Mouse (Mus musculus) liver (tissue): ENCODE measurements around the gene D130043K22Rik.
"Not testable (repeated sequence)": the region's sequence is repeated elsewhere in the genome, so short reads cannot be mapped to it uniquely, and the experiment has no call there.

ENCODE experiments used
- DNase-seq: peaks from one replicate; pipeline ENCODE4 v3.0.0-alpha.2; 2020; ENCODE audit warnings: mixed read lengths

The D130043K22Rik gene

GRCm38 (mm10) chr13:24832131-24832810 is 12.7 kb upstream of the D130043K22Rik start:
- no peak for DNase-seq

GRCm38 (mm10) chr13:24832811-24833155 is 12.2 kb upstream of the D130043K22Rik start:
- DNase-seq = no peak

GRCm38 (mm10) chr13:24837765-24838164 is 7.2 kb upstream of the D130043K22Rik start:
- not testable (repeated sequence) for DNase-seq

- DNase-seq = no peak
Observed at GRCm38 (mm10) chr13:24839831-24840230, 5.1 kb upstream of the D130043K22Rik start.

GRCm38 (mm10) chr13:24841702-24842101 is 3.2 kb upstream of the D130043K22Rik start:
- no peak for DNase-seq

- no peak for DNase-seq
Observed at GRCm38 (mm10) chr13:24849318-24849717, 4.4 kb downstream of the D130043K22Rik start.

- no peak for DNase-seq
Observed at GRCm38 (mm10) chr13:24851989-24852388, 7.1 kb downstream of the D130043K22Rik start.

GRCm38 (mm10) chr13:24852570-24852969 is 7.6 kb downstream of the D130043K22Rik start:
- DNase-seq = no peak

- no peak for DNase-seq
Observed at GRCm38 (mm10) chr13:24859115-24859514, 14.2 kb downstream of the D130043K22Rik start.

- no peak for DNase-seq
Observed at GRCm38 (mm10) chr13:24861084-24861483, 16.1 kb downstream of the D130043K22Rik start.

- DNase-seq = no peak
Observed at GRCm38 (mm10) chr13:24862021-24862420, 17.1 kb downstream of the D130043K22Rik start.

- peak; percentile 78 for DNase-seq
Observed at GRCm38 (mm10) chr13:24862520-24862919, 17.6 kb downstream of the D130043K22Rik start.

- DNase-seq = no peak
Observed at GRCm38 (mm10) chr13:24866430-24867402, 21.8 kb downstream of the D130043K22Rik start.

- no peak for DNase-seq
Observed at GRCm38 (mm10) chr13:24867789-24868188, 22.9 kb downstream of the D130043K22Rik start.

- DNase-seq = no peak
Observed at GRCm38 (mm10) chr13:24868233-24868632, 23.3 kb downstream of the D130043K22Rik start.

GRCm38 (mm10) chr13:24879359-24880040 is 34.6 kb downstream of the D130043K22Rik start:
- DNase-seq = no peak

GRCm38 (mm10) chr13:24880208-24880607 is 35.3 kb downstream of the D130043K22Rik start:
- DNase-seq = no peak

GRCm38 (mm10) chr13:24880704-24881103 is 35.8 kb downstream of the D130043K22Rik start:
- DNase-seq = no peak

GRCm38 (mm10) chr13:24882411-24882810 is 37.5 kb downstream of the D130043K22Rik start:
- no peak for DNase-seq

- DNase-seq = no peak
Observed at GRCm38 (mm10) chr13:24889554-24889953, 44.6 kb downstream of the D130043K22Rik start.

- DNase-seq = no peak
Observed at GRCm38 (mm10) chr13:24892516-24892915, 47.6 kb downstream of the D130043K22Rik start.

GRCm38 (mm10) chr13:24893880-24894279 is 48.9 kb downstream of the D130043K22Rik start:
- no peak for DNase-seq

GRCm38 (mm10) chr13:24901916-24902315 is 57.0 kb downstream of the D130043K22Rik start:
- no peak for DNase-seq
